Mouse (Mus musculus) bone marrow, adult 2 months (tissue): ENCODE results near the gene Pcnx.

ENCODE experiments used
- CTCF ChIP-seq: fragments of 200-500 bp; IDR thresholded peaks from 2 replicates; pipeline ENCODE4 v1.5.1; 2011; ENCODE audit warnings: low read length, control low read depth; ENCODE audit not compliant: control insufficient read depth, insufficient read depth
- POLR2A ChIP-seq: fragments of 200-500 bp; IDR thresholded peaks from 2 replicates; pipeline ENCODE4 v1.6.1; 2011; ENCODE audit warnings: low read depth, mild to moderate bottlenecking, control low read depth, low read length, borderline replicate concordance; ENCODE audit not compliant: control insufficient read depth

DNA sequence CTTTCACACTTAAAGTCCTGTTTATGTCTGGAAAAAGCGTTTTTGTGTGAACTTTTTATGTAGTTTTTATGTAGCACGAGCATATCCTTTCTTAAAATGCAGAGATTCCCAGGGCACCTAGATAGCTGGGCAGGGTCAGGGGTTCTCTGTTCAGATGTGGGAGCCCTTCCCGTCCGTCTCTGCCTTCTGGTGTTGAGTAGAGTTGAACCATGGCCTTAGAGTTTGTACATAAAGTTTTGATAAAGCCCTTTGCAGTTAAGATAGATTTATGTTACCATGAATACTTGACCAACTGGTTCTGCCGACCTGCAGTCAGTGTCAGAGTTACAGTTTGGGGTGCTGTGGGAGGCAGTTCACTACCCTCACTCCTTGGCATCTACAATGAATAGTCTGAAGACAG, 67.3 kb downstream of the Pcnx start:
- TF ChIP-seq CTCF (no peak), POLR2A (no peak)
